ENCODE assay signal across 19 mouse cellular contexts in the genomic region with DNA sequence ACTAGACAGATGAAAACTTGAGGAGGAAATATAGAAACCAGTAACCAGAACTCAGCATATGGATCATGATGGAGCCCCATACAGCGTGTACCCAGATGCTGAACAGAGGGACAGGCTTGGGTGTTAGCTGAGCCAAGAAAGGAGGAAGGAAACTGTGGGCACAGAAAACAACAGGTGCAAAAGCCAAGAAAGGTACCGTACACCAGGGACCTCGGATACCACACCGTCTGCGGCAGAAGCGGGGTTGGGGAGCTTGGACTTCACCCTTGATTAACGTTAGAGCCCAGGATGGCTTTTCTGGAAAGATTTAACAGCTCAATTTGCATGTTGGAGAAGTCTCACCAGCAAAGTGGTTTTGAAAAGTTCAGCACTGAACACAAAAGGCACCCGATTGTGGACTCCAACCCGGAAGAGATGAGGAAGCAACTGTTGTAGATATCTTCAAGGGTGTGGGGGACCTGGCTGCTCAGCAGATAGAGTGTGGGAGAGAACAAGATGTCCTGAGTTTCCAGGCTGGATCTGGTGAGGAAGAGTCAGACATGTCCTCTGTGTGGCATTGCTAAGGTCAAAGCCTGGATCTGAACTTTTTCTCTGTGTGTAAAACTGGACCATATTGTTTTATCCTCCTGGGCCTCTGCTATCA.
DNase-seq lines count a peak whose midpoint lies in the region; ATAC-seq lines count a peak whose summit lies in the region.
"Had no signal": no experiment of that assay in that cellular context is flagged by ENCODE, and none has a peak within 500 bp of the region (broad histone marks: within the 10 kb centered on the region; RNA-seq: fewer than 3 reads in every experiment).

No protein-coding gene starts in this region.

- no peaks in the 10 kb centered on the region for H3K36me3 ChIP-seq in hindbrain, embryonic 14.5 days (replicated peaks; ENCODE audit: control insufficient read depth, insufficient read depth)
- H3K36me3 ChIP-seq: heart, embryonic 15.5 days; hindbrain, embryonic 12.5 days; liver, embryonic 15.5 days; neural tube, embryonic 15.5 days; stomach, embryonic 15.5 days had no signal

- WGBS in hindbrain, embryonic 14.5 days = 96% methylated on average over 9 of the region's 9 CpGs

- H3K4me2 ChIP-seq in hindbrain, embryonic 14.5 days (replicated peaks) = no peak overlapping the region
- H3K4me2 ChIP-seq: heart, embryonic 15.5 days; hindbrain, embryonic 12.5 days; liver, embryonic 15.5 days; neural tube, embryonic 15.5 days; stomach, embryonic 15.5 days had no signal

- no peak overlapping the region for H3K27ac ChIP-seq in hindbrain, embryonic 14.5 days
- H3K27ac ChIP-seq: heart, embryonic 15.5 days; hindbrain, embryonic 12.5 days; layer of hippocampus, adult 2 months; liver, embryonic 15.5 days; neural tube, embryonic 15.5 days; stomach, embryonic 15.5 days had no signal

- intact Hi-C loops in left cerebral cortex, postnatal 14 days (cut with DNase I) = no loop called here

- H3K27me3 ChIP-seq in hindbrain, embryonic 14.5 days (ENCODE audit: control insufficient read depth, insufficient read depth, low read length) = no peaks in the 10 kb centered on the region
- H3K27me3 ChIP-seq: heart, embryonic 15.5 days; hindbrain, embryonic 12.5 days; liver, embryonic 15.5 days; neural tube, embryonic 15.5 days; stomach, embryonic 15.5 days had no signal

- H3K9ac ChIP-seq in hindbrain, embryonic 14.5 days = no peak overlapping the region
- H3K9ac ChIP-seq: heart, embryonic 15.5 days; hindbrain, embryonic 12.5 days; liver, embryonic 15.5 days; neural tube, embryonic 15.5 days; stomach, embryonic 15.5 days had no signal

- H3K4me1 ChIP-seq in hindbrain, embryonic 14.5 days (replicated peaks; ENCODE audit: control insufficient read depth, insufficient read depth, low read length) = no peaks in the 10 kb centered on the region
- H3K4me1 ChIP-seq: heart, embryonic 15.5 days; hindbrain, embryonic 12.5 days; liver, embryonic 15.5 days; neural tube, embryonic 15.5 days; stomach, embryonic 15.5 days had no signal

- no peaks in the 10 kb centered on the region for H3K9me3 ChIP-seq in hindbrain, embryonic 14.5 days (ENCODE audit: control insufficient read depth, low read length)
- H3K9me3 ChIP-seq: heart, embryonic 15.5 days; hindbrain, embryonic 12.5 days; liver, embryonic 15.5 days; neural tube, embryonic 15.5 days; stomach, embryonic 15.5 days had no signal

- peak; percentile 49 for DNase-seq in thymus, postnatal 0 days (ENCODE audit: low spot score)
- no peak for DNase-seq in cerebellum, adult 11-12 months
- DNase-seq in left cerebral cortex, postnatal 14 days (ENCODE audit: low spot score in 2 of 2) = no peak
- DNase-seq in hindbrain, embryonic 14.5 days (ENCODE audit: low spot score) = no peak
- DNase-seq: adrenal gland, adult 2 months; cerebellum, postnatal 10 days; heart, adult 11 months; kidney, adult 8-10 months; left cerebral cortex, postnatal 4 days; lung, postnatal 4 days had no signal

- ATAC-seq in CD4-positive, CD25-positive, alpha-beta regulatory T cell, adult 4 months = peak; percentile 44
- ATAC-seq in common myeloid progenitor, adult 5-6 weeks (replicated peaks; ENCODE audit: low read depth, poor library complexity, severe bottlenecking) = peak; percentile 76
- ATAC-seq in monocyte, adult 5-6 weeks (replicated peaks; ENCODE audit: insufficient number of reproducible peaks, low FRiP score, low TSS enrichment, poor library complexity, severe bottlenecking) = 0 out of 2 replicates have a peak, but pooled peaks have one; percentile 47
- ATAC-seq in hindbrain, embryonic 14.5 days (ENCODE audit: low FRiP score) = no peak

- no peak overlapping the region for H3K4me3 ChIP-seq in hindbrain, embryonic 14.5 days (replicated peaks; ENCODE audit: low read length)
- H3K4me3 ChIP-seq: heart, embryonic 15.5 days; hindbrain, embryonic 12.5 days; layer of hippocampus, adult 2 months; liver, embryonic 15.5 days; neural tube, embryonic 15.5 days; stomach, embryonic 15.5 days had no signal
